Mouse (Mus musculus) embryonic facial prominence, embryonic 14.5 days (tissue): ENCODE measurements around the gene Ush2a. TPM values are rescaled to one million over a fixed set of nuclear protein-coding genes. Genes with fewer than 3 reads are reported as not detected.

Experiments
- ATAC-seq: fragments of 200-750 bp; cut with Nextera tagmentation; 2 replicates; pipeline ENCODE4 v1.8.0; 2017; ENCODE audit warnings: low read depth, moderate number of reproducible peaks, moderate TSS enrichment
- DNase-seq: peaks from one replicate; pipeline ENCODE4 v3.0.0-alpha.2; 2015; ENCODE audit warnings: low spot score
- H3K27ac ChIP-seq: fragments of 300-500 bp; sonication (generic); replicated peaks from 2 replicates; pipeline ENCODE4 v1.5.1; 2014; ENCODE audit warnings: low read depth, mild to moderate bottlenecking, low read length, moderate library complexity
- H3K27me3 ChIP-seq: fragments of 300-500 bp; sonication (generic); replicated peaks from 2 replicates; pipeline ENCODE4 v1.6.1; 2014; ENCODE audit warnings: low read length; ENCODE audit not compliant: control insufficient read depth, insufficient read depth
- H3K36me3 ChIP-seq: fragments of 300-500 bp; sonication (generic); 2 replicates; pipeline ENCODE4 v1.6.1; 2014; ENCODE audit warnings: low read length, mixed read lengths; ENCODE audit not compliant: control insufficient read depth, insufficient read depth
- H3K4me1 ChIP-seq: fragments of 300-500 bp; sonication (generic); 2 replicates; pipeline ENCODE4 v1.6.1; 2014; ENCODE audit warnings: antibody characterized with exemption, low read length; ENCODE audit not compliant: control insufficient read depth, insufficient read depth
- H3K4me2 ChIP-seq: fragments of 300-500 bp; sonication (generic); 2 replicates; pipeline ENCODE4 v1.6.1; 2014; ENCODE audit warnings: low read depth, mild to moderate bottlenecking, low read length, moderate library complexity, mixed read lengths
- H3K4me3 ChIP-seq: fragments of 300-500 bp; sonication (generic); 2 replicates; pipeline ENCODE4 v1.5.1; 2014; ENCODE audit warnings: low read depth, mild to moderate bottlenecking, low read length
- H3K9ac ChIP-seq: fragments of 300-500 bp; sonication (generic); 2 replicates; pipeline ENCODE4 v1.6.1; 2014; ENCODE audit warnings: low read depth, mild to moderate bottlenecking, low read length, moderate library complexity, mixed read lengths
- H3K9me3 ChIP-seq: fragments of 300-500 bp; sonication (generic); 2 replicates; pipeline ENCODE4 v1.6.1; 2016; ENCODE audit warnings: low read length; ENCODE audit not compliant: control insufficient read depth
- WGBS: fragments of 180-500 bp; shearing (Covaris S2); extraction: QIAGEN DNeasy Blood & Tissue Kit; methylation state at CpG from one replicate; pipeline ENCODE4 v1.1.7; 2014; 5-methylcytosine and 5-hydroxymethylcytosine counted together
- polyA plus RNA-seq: library from polyadenylated mRNA; unstranded; fragments of >200 nt; fragmentation: Nextera tagmentation; extraction: Ambion mirVana; gene quantifications from 2 replicates; pipeline ENCODE4 v1.2.1, GENCODE M21; 2014

Ush2a gene
- polyA plus RNA-seq, 1 experiment from 2014 or later: 0.25 TPM

GRCm38 (mm10) chr1:188407613-188408386 lies 146.0 kb downstream of the Ush2a start:
- DNase-seq (no peak), ATAC-seq (no peak)
- no peaks in the 10 kb centered on the region for H3K4me1 ChIP-seq
- no peaks in the 10 kb centered on the region for H3K9me3 ChIP-seq
- H3K27ac ChIP-seq: no peak overlapping the region
- H3K4me3 ChIP-seq: no peak overlapping the region
- 81% methylated on average over 8 of the region's 8 CpGs for WGBS
- no peak overlapping the region for H3K9ac ChIP-seq
- H3K4me2 ChIP-seq: no peak overlapping the region
- H3K36me3 ChIP-seq: no peaks in the 10 kb centered on the region
- no peaks in the 10 kb centered on the region for H3K27me3 ChIP-seq

- no peak for DNase-seq
- H3K36me3 ChIP-seq: no peaks in the 10 kb centered on the region
Measured at GRCm38 (mm10) chr1:188410547-188410946, 148.7 kb downstream of the Ush2a start.

DNA sequence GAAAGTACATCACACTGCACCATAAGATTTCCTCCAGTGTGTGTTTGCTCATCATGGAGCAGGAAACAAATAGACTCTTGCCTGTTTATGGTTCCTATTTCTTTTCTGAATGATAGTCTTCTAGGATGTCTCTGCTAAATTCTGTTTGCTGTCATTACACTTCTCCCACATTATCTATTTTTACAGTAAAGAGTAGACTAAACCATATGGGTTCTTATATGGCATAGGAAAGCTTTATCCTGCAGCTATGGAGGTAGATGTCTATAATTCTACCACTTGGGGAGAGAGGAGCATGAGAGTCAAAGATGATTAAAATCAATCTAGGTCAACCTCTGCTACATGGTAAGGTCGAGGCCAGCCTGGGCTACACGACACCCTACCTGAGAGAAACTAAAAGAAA lies 158.7 kb downstream of the Ush2a start:
- Histone ChIP-seq H3K4me3 (no peak overlapping the region), H3K27me3 (no peaks in the 10 kb centered on the region), H3K4me1 (no peaks in the 10 kb centered on the region), H3K9me3 (no peaks in the 10 kb centered on the region), H3K36me3 (no peaks in the 10 kb centered on the region), H3K27ac (no peak overlapping the region), H3K9ac (no peak overlapping the region), H3K4me2 (no peak overlapping the region)
- ATAC-seq (no peak), DNase-seq (no peak)
- WGBS: 75% methylated on average over 2 of the region's 2 CpGs

More at GRCm38 (mm10) chr1:188410547-188410946, 148.7 kb downstream of the Ush2a start:
- Histone ChIP-seq H3K9me3 (no peaks in the 10 kb centered on the region), H3K9ac (no peak overlapping the region), H3K4me2 (no peak overlapping the region), H3K27ac (no peak overlapping the region), H3K4me1 (no peaks in the 10 kb centered on the region), H3K4me3 (no peak overlapping the region), H3K27me3 (no peaks in the 10 kb centered on the region)
- no peak for ATAC-seq
- 81% methylated on average over 3 of the region's 3 CpGs for WGBS

DNA sequence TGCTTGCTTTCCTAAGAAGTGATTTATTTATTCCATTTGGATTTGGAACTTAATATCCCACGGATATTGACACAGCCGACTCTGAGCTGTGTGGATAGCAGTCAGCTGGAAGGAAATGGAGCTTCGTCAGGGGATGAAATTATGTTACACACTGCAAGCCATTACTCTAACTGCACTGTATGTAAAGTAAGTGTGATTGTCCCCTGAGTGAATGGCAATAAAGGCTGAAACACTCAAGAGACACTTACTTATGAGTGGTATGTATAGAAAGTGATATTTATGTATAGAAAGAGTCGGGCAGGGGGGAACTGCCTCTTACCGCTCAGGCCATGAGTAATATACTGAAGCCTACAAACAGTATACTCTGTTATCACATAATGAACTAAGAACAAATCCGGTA lies 166.3 kb downstream of the Ush2a start:
- Histone ChIP-seq H3K4me3 (no peak overlapping the region), H3K4me1 (no peaks in the 10 kb centered on the region), H3K9me3 (no peaks in the 10 kb centered on the region), H3K9ac (no peak overlapping the region), H3K4me2 (no peak overlapping the region), H3K27me3 (no peaks in the 10 kb centered on the region), H3K36me3 (no peaks in the 10 kb centered on the region), H3K27ac (no peak overlapping the region)
- 60% methylated on average over 6 of the region's 6 CpGs for WGBS
- DNase-seq: no peak
- ATAC-seq: no peak

DNA sequence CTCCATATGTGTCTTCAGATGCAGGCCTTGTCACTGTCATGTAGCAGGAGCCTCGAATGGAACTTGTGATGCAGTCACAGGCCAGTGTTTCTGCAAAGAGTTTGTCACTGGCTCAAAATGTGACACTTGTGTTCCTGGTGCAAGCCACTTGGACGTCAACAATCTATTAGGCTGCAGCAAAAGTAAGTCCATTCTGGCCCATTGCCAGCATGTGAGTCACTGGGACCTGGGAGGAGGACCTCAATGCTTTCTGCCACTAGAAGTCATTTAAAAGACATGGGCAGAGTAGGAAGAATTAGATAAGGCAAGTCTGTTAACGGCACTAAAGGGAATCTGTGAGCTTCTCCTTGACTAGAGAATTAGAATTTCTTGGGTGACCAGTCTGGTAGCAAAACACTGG lies 168.9 kb downstream of the Ush2a start:
- Histone ChIP-seq H3K4me1 (no peaks in the 10 kb centered on the region), H3K9me3 (no peaks in the 10 kb centered on the region), H3K4me2 (no peak overlapping the region), H3K27ac (no peak overlapping the region), H3K9ac (no peak overlapping the region), H3K36me3 (no peaks in the 10 kb centered on the region), H3K27me3 (no peaks in the 10 kb centered on the region), H3K4me3 (no peak overlapping the region)
- DNase-seq: peak; percentile 12
- no peak for ATAC-seq
- WGBS: 65% methylated on average over 3 of the region's 3 CpGs

DNA sequence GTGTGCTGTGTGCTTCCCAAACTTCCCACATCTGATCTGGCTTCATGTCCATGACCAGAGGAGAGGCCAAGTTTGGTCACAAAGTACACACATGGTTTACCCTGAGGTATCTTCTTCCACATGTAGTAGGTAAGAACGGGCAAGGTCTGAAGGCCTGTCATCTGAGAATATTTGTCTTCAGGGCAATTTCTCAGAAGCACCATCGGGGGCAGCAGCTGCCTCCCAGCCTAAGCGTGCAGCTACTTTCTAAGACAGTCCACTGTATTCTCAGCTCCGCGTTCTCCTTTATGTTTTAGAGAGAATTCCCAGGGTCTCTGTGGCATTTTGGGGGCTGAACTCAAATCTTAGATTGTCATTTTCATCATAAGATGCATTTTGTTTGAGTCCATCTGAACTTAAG lies 186.1 kb downstream of the Ush2a start:
- 65% methylated on average over 5 of the region's 5 CpGs for WGBS
- no peak overlapping the region for H3K4me2 ChIP-seq

DNA sequence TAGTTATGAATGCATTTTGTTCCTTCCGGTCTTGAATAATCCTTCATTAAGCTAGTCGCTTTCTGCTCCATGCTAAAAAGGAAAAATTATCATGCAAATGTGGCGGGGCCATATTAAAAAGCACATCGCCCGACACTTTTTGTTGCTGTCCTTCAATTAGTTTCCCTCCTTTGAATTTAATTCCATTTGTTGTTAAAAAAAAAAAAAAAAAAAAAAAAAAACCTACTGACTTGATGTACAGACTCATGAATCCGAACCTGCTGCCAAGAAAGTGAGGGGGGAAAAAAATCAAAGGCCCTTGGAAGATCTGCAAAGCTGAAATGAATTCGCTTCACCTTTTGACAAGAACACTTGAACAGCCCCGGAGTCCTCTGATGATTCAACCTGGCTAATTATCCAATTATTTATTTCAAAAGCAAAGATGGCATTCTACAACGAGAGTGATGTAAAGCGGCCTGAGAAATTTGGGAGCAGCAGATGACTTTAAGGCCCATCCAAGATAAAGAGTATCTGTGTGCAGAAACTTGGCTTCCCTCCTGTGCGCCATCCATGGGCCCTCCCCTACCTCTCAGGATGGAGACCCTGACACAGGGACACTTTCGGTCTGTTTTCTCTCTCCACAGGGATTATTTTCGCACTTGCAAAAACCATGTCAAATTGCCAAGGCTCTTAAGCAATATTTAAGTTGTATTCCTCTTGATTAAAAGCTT lies 194.8 kb downstream of the Ush2a start:
- Histone ChIP-seq H3K9me3 (no peaks in the 10 kb centered on the region), H3K27me3 (no peaks in the 10 kb centered on the region), H3K36me3 (no peaks in the 10 kb centered on the region), H3K27ac (no peak overlapping the region), H3K9ac (no peak overlapping the region), H3K4me1 (no peaks in the 10 kb centered on the region), H3K4me3 (no peak overlapping the region), H3K4me2 (no peak overlapping the region)
- WGBS: 65% methylated on average over 13 of the region's 13 CpGs
- ATAC-seq (no peak), DNase-seq (peak; percentile 6)

More for the DNA sequence above, 186.1 kb downstream of the Ush2a start:
- no peaks in the 10 kb centered on the region for H3K27me3 ChIP-seq
- no peak overlapping the region for H3K27ac ChIP-seq
- H3K4me3 ChIP-seq: no peak overlapping the region
- H3K9ac ChIP-seq: no peak overlapping the region
- H3K9me3 ChIP-seq: no peaks in the 10 kb centered on the region
- DNase-seq: no peak
- H3K4me1 ChIP-seq: no peaks in the 10 kb centered on the region
- no peak for ATAC-seq
- H3K36me3 ChIP-seq: no peaks in the 10 kb centered on the region

DNA sequence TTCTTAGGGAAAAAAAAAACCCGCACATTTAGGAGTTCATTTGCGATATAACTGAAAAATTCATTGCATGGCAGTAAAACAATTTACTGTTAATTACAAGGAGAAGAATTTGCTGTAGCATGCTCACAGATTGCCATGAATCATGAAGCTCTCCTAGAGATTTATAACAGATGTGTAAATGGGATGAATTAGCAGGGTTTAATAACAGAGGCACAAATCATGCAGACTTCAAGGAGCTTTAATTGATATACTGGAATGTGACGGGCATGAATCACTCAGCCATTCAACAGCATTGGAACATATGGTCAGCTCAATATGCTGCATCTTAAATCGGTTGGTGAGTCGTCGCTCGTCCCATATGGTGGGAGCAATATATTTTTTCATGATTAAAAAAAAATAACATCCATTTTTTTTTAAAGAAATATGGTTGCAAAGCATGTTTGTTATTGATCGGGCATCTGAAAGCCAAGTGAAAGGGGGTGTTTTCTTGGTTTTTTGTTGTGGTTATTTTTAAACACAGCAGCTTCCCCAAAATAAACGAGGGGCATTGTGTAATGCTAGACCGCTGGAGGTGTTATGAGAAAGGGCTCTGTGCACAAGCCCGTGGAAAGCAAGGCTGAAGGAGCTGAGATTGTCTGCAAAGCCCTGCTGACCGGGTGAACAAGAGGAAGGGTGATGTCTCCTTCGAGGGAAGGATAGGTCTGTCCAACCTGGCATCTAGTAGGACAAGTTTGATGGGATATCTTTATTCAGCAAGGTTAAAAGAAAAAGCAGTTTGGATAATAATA lies 195.6 kb downstream of the Ush2a start:
- ATAC-seq: no peak
- Histone ChIP-seq H3K36me3 (no peaks in the 10 kb centered on the region), H3K27ac (no peak overlapping the region), H3K9me3 (no peaks in the 10 kb centered on the region), H3K4me2 (no peak overlapping the region), H3K9ac (no peak overlapping the region), H3K4me1 (no peaks in the 10 kb centered on the region), H3K4me3 (no peak overlapping the region), H3K27me3 (no peaks in the 10 kb centered on the region)
- DNase-seq: peak; percentile 53
- 49% methylated on average over 13 of the region's 13 CpGs for WGBS
